ENCODE assay signal across 8 mouse cellular contexts in genomic region chr14:34502475-34503324, GRCm38 (mm10). TPM values are rescaled to one million over a fixed set of nuclear protein-coding genes. Genes with fewer than 3 reads are reported as not detected.
DNase-seq lines count a peak whose midpoint lies in the region; ATAC-seq and TF ChIP-seq lines count a peak whose summit lies in the region.

No protein-coding gene starts in this region.

- no peak for TF ChIP-seq CTCF in heart, postnatal 0 days (IDR thresholded peaks at IDR 0.05; ENCODE audit: low read depth)
- TF ChIP-seq CTCF in liver, embryonic 14.5 days (IDR thresholded peaks at IDR 0.05; ENCODE audit: low read depth) = no peak

- peak; percentile 92; the same call in 1 of the 2 replicates for TF ChIP-seq EP300 in heart, postnatal 0 days (IDR thresholded peaks at IDR 0.05; ENCODE audit: low read depth)
- no peak for TF ChIP-seq EP300 in liver, embryonic 14.5 days (IDR thresholded peaks at IDR 0.05; ENCODE audit: low read depth)

- H3K4me1 ChIP-seq in forebrain, embryonic 13.5 days = peaks cover 40% of the 10 kb centered on the region
- H3K4me1 ChIP-seq in heart, postnatal 0 days (ENCODE audit: control insufficient read depth, insufficient read depth) = peaks cover 48% of the 10 kb centered on the region
- H3K4me1 ChIP-seq in liver, embryonic 14.5 days (replicated peaks; ENCODE audit: control insufficient read depth in 2 of 2, insufficient read depth in 2 of 2, low read length in 1 of 2) = peaks cover 0 to 2% of the 10 kb centered on the region in 2 experiments; a peak in 1 of 4 replicates
- H3K4me1 ChIP-seq in neural tube, embryonic 12.5 days = peaks cover 23% of the 10 kb centered on the region

- H3K9me3 ChIP-seq in forebrain, embryonic 13.5 days (replicated peaks) = no peaks in the 10 kb centered on the region
- H3K9me3 ChIP-seq in heart, postnatal 0 days (replicated peaks; ENCODE audit: control insufficient read depth, low read length) = no peaks in the 10 kb centered on the region
- H3K9me3 ChIP-seq in liver, embryonic 14.5 days (ENCODE audit: control insufficient read depth, low read length) = no peaks in the 10 kb centered on the region
- no peaks in the 10 kb centered on the region for H3K9me3 ChIP-seq in neural tube, embryonic 12.5 days

- peak; percentile 92 for ATAC-seq in forebrain, embryonic 13.5 days
- peak; percentile 86 for ATAC-seq in heart, postnatal 0 days (ENCODE audit: insufficient read depth, low read depth)
- peak; percentile 85 for ATAC-seq in liver, embryonic 14.5 days (ENCODE audit: insufficient read depth)
- peak; percentile 92 for ATAC-seq in neural tube, embryonic 12.5 days (ENCODE audit: low FRiP score, low read depth)

- peak overlapping the region; percentile 91 for H3K4me3 ChIP-seq in forebrain, embryonic 13.5 days
- peak overlapping the region; percentile 85 for H3K4me3 ChIP-seq in heart, postnatal 0 days (ENCODE audit: low read depth, low read length)
- H3K4me3 ChIP-seq in liver, embryonic 14.5 days (ENCODE audit: insufficient read depth in 1 of 2, low read depth in 2 of 2, low read length in 2 of 2) = peak overlapping the region; percentile 61 to 65
- H3K4me3 ChIP-seq in neural tube, embryonic 12.5 days = peak overlapping the region; percentile 84

- H3K27me3 ChIP-seq in forebrain, embryonic 13.5 days = no peaks in the 10 kb centered on the region
- H3K27me3 ChIP-seq in heart, postnatal 0 days (ENCODE audit: control insufficient read depth, insufficient read depth, low read length) = peaks cover 11% of the 10 kb centered on the region; the same call in 1 of the 2 replicates
- peaks cover 57% of the 10 kb centered on the region for H3K27me3 ChIP-seq in liver, embryonic 14.5 days (ENCODE audit: control insufficient read depth, insufficient read depth, low read length)
- no peaks in the 10 kb centered on the region for H3K27me3 ChIP-seq in neural tube, embryonic 12.5 days (replicated peaks)

- peak overlapping the region; percentile 75 for H3K4me2 ChIP-seq in forebrain, embryonic 13.5 days
- peak overlapping the region; percentile 89 for H3K4me2 ChIP-seq in heart, postnatal 0 days (ENCODE audit: low read depth, low read length)
- peak overlapping the region; percentile 89 for H3K4me2 ChIP-seq in liver, embryonic 14.5 days (ENCODE audit: low read depth)
- peak overlapping the region; percentile 65 for H3K4me2 ChIP-seq in neural tube, embryonic 12.5 days (replicated peaks)

- peak overlapping the region; percentile 96 for H3K9ac ChIP-seq in forebrain, embryonic 13.5 days
- H3K9ac ChIP-seq in heart, postnatal 0 days (replicated peaks; ENCODE audit: low read depth, low read length) = peak overlapping the region; percentile 100
- H3K9ac ChIP-seq in liver, embryonic 14.5 days (replicated peaks) = peak overlapping the region; percentile 69
- H3K9ac ChIP-seq in neural tube, embryonic 12.5 days = peak overlapping the region; percentile 96

- H3K27ac ChIP-seq in forebrain, embryonic 13.5 days = peak overlapping the region; percentile 95
- H3K27ac ChIP-seq in heart, postnatal 0 days (ENCODE audit: low read depth) = peak overlapping the region; percentile 100
- H3K27ac ChIP-seq in liver, embryonic 14.5 days = no peak overlapping the region
- H3K27ac ChIP-seq in neural tube, embryonic 12.5 days = peak overlapping the region; percentile 87

- DNase-seq in CD4-positive, CD25-positive, alpha-beta regulatory T cell, adult 2 months (ENCODE audit: low read depth, low spot score) = peak; percentile 85
- peak; percentile 81 for DNase-seq in brain, embryonic 18.5 days (ENCODE audit: low read depth, low spot score)
- peak; percentile 78 for DNase-seq in heart, postnatal 0 days (ENCODE audit: low spot score)
- DNase-seq in kidney, postnatal 36 days = peak; percentile 80 to 92
- peak; percentile 13 to 31 (median 28) for DNase-seq in liver, embryonic 14.5 days (ENCODE audit: low read depth in 3 of 3, low spot score in 3 of 3)
- DNase-seq in telencephalon, adult 2 months (ENCODE audit: low read depth, low spot score) = peak; percentile 60

- WGBS in forebrain, embryonic 13.5 days = under 1% methylated on average over 60 of the region's 115 CpGs
- 2% methylated on average over 80 of the region's 115 CpGs for WGBS in heart, postnatal 0 days
- WGBS in liver, embryonic 14.5 days (ENCODE audit: insufficient replicate concordance) = under 1% methylated on average over 86 of the region's 115 CpGs
- under 1% methylated on average over 98 of the region's 115 CpGs for WGBS in neural tube, embryonic 12.5 days

- H3K36me3 ChIP-seq in forebrain, embryonic 13.5 days (ENCODE audit: poor library complexity, severe bottlenecking) = no peaks in the 10 kb centered on the region
- H3K36me3 ChIP-seq in heart, postnatal 0 days (replicated peaks; ENCODE audit: control insufficient read depth, insufficient read depth, low read length) = no peaks in the 10 kb centered on the region
- no peaks in the 10 kb centered on the region for H3K36me3 ChIP-seq in liver, embryonic 14.5 days (replicated peaks; ENCODE audit: control insufficient read depth, insufficient read depth, low read depth)
- H3K36me3 ChIP-seq in neural tube, embryonic 12.5 days = no peaks in the 10 kb centered on the region

RNA-seq across cellular contexts. Expression of gene Bmpr1a, which starts 0.4 kb away (rescaled TPM):
- 24.9 and 25.5 TPM in 2 replicates for polyA plus RNA-seq in forebrain, embryonic 13.5 days (2015; fragmentation: Nextera tagmentation; extraction: Ambion mirVana)
- total RNA-seq in heart, postnatal 0 days (2014; rRNA removed; ENCODE audit: low replicate concordance) = 99.5 and 130 TPM in 2 replicates
- 37.2 and 38.6 TPM in 2 replicates for polyA plus RNA-seq in heart, postnatal 0 days (2015; fragmentation: Nextera tagmentation; extraction: Ambion mirVana)
- 1.9 and 2.8 TPM in 2 replicates for polyA plus RNA-seq in liver, embryonic 14.5 days (2012; rRNA removed)
- 3.2 and 3.9 TPM in 2 replicates for polyA plus RNA-seq in liver, embryonic 14.5 days (2014; fragmentation: Nextera tagmentation; extraction: Ambion mirVana)
- 35.5 and 37.5 TPM in 2 replicates for polyA plus RNA-seq in neural tube, embryonic 12.5 days (2016; fragmentation: Nextera tagmentation; extraction: Ambion mirVana)

RNA-seq across cellular contexts. Expression of gene 9230112D13Rik, which starts 19.9 kb away (rescaled TPM):
- not detected in 2 replicates for polyA plus RNA-seq in forebrain, embryonic 13.5 days (2015; fragmentation: Nextera tagmentation; extraction: Ambion mirVana)
- total RNA-seq in heart, postnatal 0 days (2014; rRNA removed; ENCODE audit: low replicate concordance) = not detected in 2 replicates
- polyA plus RNA-seq in heart, postnatal 0 days (2015; fragmentation: Nextera tagmentation; extraction: Ambion mirVana) = not detected in 2 replicates
- not detected in 2 replicates for polyA plus RNA-seq in liver, embryonic 14.5 days (2012; rRNA removed)
- not detected in 2 replicates for polyA plus RNA-seq in liver, embryonic 14.5 days (2014; fragmentation: Nextera tagmentation; extraction: Ambion mirVana)
- polyA plus RNA-seq in neural tube, embryonic 12.5 days (2016; fragmentation: Nextera tagmentation; extraction: Ambion mirVana) = not detected in 2 replicates

Comparison
In these comparisons a context has a peak if more than half of its experiments do, and no peak if none do; other contexts are left out.
1. DNase-seq: peak in every context shown above with its lines; median percentile 86 in kidney, postnatal 36 days; 85 in CD4-positive, CD25-positive, alpha-beta regulatory T cell, adult 2 months; 81 in brain, embryonic 18.5 days; 78 in heart, postnatal 0 days; 60 in telencephalon, adult 2 months; 28 in liver, embryonic 14.5 days.